Mouse (Mus musculus) heart, adult 2 months (tissue): Measurements from ENCODE around the gene Sphk1.

ENCODE experiments used
- CTCF ChIP-seq: fragments of 200-600 bp; IDR thresholded peaks from 2 replicates; pipeline ENCODE4 v1.8.1; 2022; ENCODE audit warnings: antibody characterized with exemption, mild to moderate bottlenecking, moderate library complexity
- EP300 ChIP-seq: fragments of 200-500 bp; IDR thresholded peaks from 2 replicates; pipeline ENCODE4 v1.6.1; 2011; ENCODE audit warnings: low read depth, low read length, control low read depth; ENCODE audit not compliant: insufficient read depth
- POLR2A ChIP-seq: fragments of 200-500 bp; IDR thresholded peaks from 2 replicates; pipeline ENCODE4 v1.6.1; 2011; ENCODE audit warnings: mild to moderate bottlenecking, low read depth, low read length, control low read depth; ENCODE audit not compliant: insufficient read depth

GRCm38 (mm10) chr11:116497313-116497712, 33.4 kb upstream of the Sphk1 start:
- no peak for TF ChIP-seq POLR2A
- TF ChIP-seq CTCF, result no peak
- TF ChIP-seq EP300, result no peak
